Mouse (Mus musculus) neutrophil, adult 59 days (primary cell): ENCODE data around the gene Mettl27. TPM values are rescaled to one million over a fixed set of nuclear protein-coding genes. Genes with fewer than 3 reads are reported as not detected.

Source experiments
- total RNA-seq, 2 experiments: library from RNA; stranded (reverse); gene quantifications; 1 replicate in 1 of 2; 2 replicates in 1 of 2; pipeline ENCODE4 v1.2.4; 2023

Gene Mettl27
- 1 to 10 TPM; 1.6 to 3.0 TPM for total RNA-seq

DNA sequence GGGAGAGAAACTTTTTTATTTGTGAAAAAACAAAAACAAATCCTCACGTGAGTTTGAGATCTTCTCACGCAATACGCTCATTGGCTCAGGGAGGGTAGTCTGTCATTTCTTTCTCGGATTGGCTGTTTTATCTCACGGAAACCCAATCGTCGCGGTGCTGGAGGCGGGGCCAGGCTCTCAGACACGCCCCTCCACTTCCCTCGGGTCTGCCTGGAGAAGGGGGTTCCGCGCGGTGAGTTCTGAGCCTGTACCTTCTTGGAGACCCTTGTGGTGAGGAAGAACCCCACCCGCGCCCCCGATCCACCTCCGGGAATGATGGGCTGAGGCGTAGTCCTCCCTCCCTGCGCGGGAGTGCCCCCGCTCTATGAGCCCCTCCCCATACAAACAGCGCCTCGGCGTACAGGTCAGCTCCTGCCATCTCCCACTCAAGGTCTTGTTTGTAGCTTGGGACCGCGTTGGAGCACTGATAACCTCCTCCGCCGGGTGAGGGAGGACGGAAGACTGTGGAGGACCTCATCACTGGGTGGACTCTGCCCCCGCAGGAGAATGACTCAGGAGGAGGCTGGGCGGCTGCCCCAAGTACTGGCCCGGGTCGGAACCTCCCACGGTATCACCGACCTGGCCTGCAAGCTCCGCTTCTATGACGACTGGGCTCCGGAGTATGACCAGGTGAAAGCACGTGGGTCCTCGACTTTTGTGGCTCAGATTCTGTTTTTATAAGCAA is at the start of gene Mettl27:
TSS of gene Mettl27 (plus strand) at position 190 of the 724 bp plus-strand sequence.

DNA sequence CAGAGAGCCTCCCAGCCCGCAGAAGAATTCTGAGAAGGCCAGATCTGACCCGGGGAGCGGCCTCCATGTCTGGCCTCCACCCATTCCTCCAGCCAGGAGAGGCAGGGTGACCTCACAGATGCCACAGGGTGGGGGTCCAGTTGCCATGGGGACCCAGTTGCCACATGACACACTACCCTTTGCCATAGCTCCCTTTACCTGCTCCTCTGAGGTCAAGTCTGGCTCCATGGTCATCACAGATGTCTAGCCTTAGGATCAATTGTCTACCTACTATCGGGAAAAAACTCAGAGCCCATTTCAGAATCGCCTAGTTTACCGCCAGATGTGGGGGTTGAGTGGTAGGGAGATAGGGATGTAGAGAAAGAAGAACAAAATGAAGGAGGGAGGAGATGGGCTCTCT is 25.5 kb upstream of the Mettl27 start, which contains the start of gene Tmem270:
TSS of gene Tmem270 (minus strand) at position 101 of the 400 bp plus-strand sequence.

GRCm38 (mm10) chr5:134915311-134915710 is 16.9 kb upstream of the Mettl27 start, which contains the start of gene Cldn13:
Gene Cldn13 (minus strand): TSS chr5:134915526.

GRCm38 (mm10) chr5:134946857-134947255 is 14.7 kb downstream of the Mettl27 start, which contains the start of gene Cldn4:
Gene Cldn4 (minus strand): TSS chr5:134946934.

DNA sequence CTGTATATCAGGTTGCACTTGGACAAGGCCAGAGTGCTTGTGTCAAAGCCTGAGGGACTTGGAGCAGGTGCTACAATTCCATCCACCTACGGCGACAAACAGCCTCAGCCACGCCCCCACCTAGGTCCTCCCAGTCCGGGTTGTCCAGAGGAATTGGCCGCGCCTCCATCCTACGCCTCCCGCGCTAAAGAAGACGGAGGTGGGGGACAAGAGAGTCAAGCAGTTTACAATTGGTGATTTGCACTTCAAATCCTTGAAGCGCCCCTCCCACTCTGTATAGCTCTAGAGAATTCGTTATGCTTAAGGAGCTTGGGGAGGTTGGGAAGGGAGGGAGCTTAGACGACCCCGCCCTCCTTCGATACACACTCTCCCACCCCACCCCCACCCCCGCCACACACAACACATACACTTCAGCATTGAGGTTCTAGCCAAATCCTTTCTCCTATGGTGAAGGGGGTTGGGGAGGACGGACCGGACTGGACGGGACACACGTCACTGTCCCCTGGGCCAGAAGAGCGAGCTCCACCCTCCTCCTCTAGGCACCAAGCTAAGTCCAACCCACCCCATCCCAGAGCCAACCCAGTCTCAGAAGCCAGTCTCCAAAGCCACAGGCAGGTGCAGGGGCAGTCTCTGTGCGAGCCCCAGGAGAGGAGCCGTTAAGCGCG is 53.6 kb downstream of the Mettl27 start, which contains the start of gene Cldn3:
TSS of gene Cldn3 (plus strand) at position 582 of the 665 bp plus-strand sequence.

Other genes with a start within 250 kb of the Mettl27 start
- 10 to 100 TPM in 1 of 2 experiments, 1 to 10 TPM in 1; 7.4 to 11.5 TPM for gene Limk1, start 243.8 kb upstream of the Mettl27 start, total RNA-seq
- gene Eln, start 185.0 kb upstream of the Mettl27 start, total RNA-seq: not detected
- not detected for gene Tmem270, start 25.6 kb upstream of the Mettl27 start, total RNA-seq
- 10 to 100 TPM in 1 of 2 experiments, 1 to 10 TPM in 1; 4.0 to 17.5 TPM for gene Cldn13, start 16.8 kb upstream of the Mettl27 start, total RNA-seq
- not detected for gene Cldn4, start 14.6 kb downstream of the Mettl27 start, total RNA-seq
- not detected for gene Cldn3, start 53.8 kb downstream of the Mettl27 start, total RNA-seq
- 10 to 100 TPM; 22.7 to 26.3 TPM for gene Abhd11, start 76.8 kb downstream of the Mettl27 start, total RNA-seq
- gene Stx1a, start 91.1 kb downstream of the Mettl27 start, total RNA-seq: under 1 TPM; 0.22 to 0.27 TPM
- 10 to 100 TPM; 13.2 to 16.1 TPM for gene Dnajc30, start 131.8 kb downstream of the Mettl27 start, total RNA-seq
- gene Bud23, start 132.6 kb downstream of the Mettl27 start, total RNA-seq: 10 to 100 TPM; 29.6 to 34.5 TPM
- under 1 TPM in 1 of 2 experiments, not detected in 1; 0.31 TPM for gene Vps37d, start 145.9 kb downstream of the Mettl27 start, total RNA-seq
- gene Mlxipl, start 157.5 kb downstream of the Mettl27 start, total RNA-seq: under 1 TPM; 0.24 to 0.49 TPM
- gene Tbl2, start 217.3 kb downstream of the Mettl27 start, total RNA-seq: 10 to 100 TPM; 10.6 to 11.1 TPM
- gene Bcl7b, start 235.9 kb downstream of the Mettl27 start, total RNA-seq: 10 to 100 TPM; 25.0 to 30.1 TPM